Mouse (Mus musculus) CH12.LX (cell line): ENCODE data around the gene Marveld3. TPM values are rescaled to one million over a fixed set of nuclear protein-coding genes. Genes with fewer than 3 reads are reported as not detected.
A peak's percentile ranks its signal among the peaks of the same experiment; 100 is the strongest.

ENCODE experiments used
- DNase-seq: peaks from one replicate; pipeline ENCODE4 v3.0.0-alpha.2; 2013; ENCODE audit errors: extremely low read depth
- H3K27ac ChIP-seq: 2 replicates; pipeline ENCODE4 v1.5.1; 2012; ENCODE audit warnings: low read depth, mild to moderate bottlenecking, control low read depth, moderate library complexity; ENCODE audit not compliant: insufficient read depth
- H3K27me3 ChIP-seq: replicated peaks from 2 replicates; pipeline ENCODE3; 2012; ENCODE audit warnings: inconsistent platforms
- H3K36me3 ChIP-seq, 2 experiments: replicated peaks in 1 of 2; 2 replicates each; pipeline versions ENCODE3 to v1.6.1; 2012; ENCODE audit warnings: inconsistent platforms in 1 of 2, low read length in 1 of 2, mild to moderate bottlenecking in 1 of 2, mixed read lengths in 1 of 2, moderate library complexity in 1 of 2; ENCODE audit not compliant: control insufficient read depth in 1 of 2, insufficient read depth in 1 of 2
- H3K4me1 ChIP-seq, 2 experiments: 2 replicates each; pipeline ENCODE4 v1.6.1; 2012; ENCODE audit warnings: inconsistent platforms in 1 of 2, moderate library complexity in 1 of 2; ENCODE audit not compliant: insufficient read depth in 2 of 2, control insufficient read depth in 1 of 2
- H3K4me2 ChIP-seq: 2 replicates; pipeline ENCODE4 v1.6.1; 2012; ENCODE audit warnings: low read depth, mild to moderate bottlenecking, control low read depth; ENCODE audit not compliant: poor library complexity, insufficient read depth, severe bottlenecking
- H3K4me3 ChIP-seq, 3 experiments: fragments of 150-350 bp in 1 of 3; sonication (generic) in 1 of 3; replicated peaks in 1 of 3; 2 replicates each; pipeline versions ENCODE3 to v1.5.1; 2011 to 2012; ENCODE audit warnings: low read depth in 2 of 3, low read length in 2 of 3, mild to moderate bottlenecking in 2 of 3, moderate library complexity in 2 of 3, control low read depth in 1 of 3, improper control_type of control experiment in 1 of 3, inconsistent platforms in 1 of 3, mixed read lengths in 1 of 3; ENCODE audit not compliant: poor library complexity in 1 of 3
- H3K79me2 ChIP-seq: replicated peaks from 2 replicates; pipeline ENCODE4 v1.6.1; 2012; ENCODE audit warnings: mild to moderate bottlenecking, moderate library complexity; ENCODE audit not compliant: control insufficient read depth, poor library complexity, insufficient read depth, severe bottlenecking; ENCODE audit errors: extremely low read depth
- H3K9ac ChIP-seq: 2 replicates; pipeline ENCODE4 v1.6.1; 2012; ENCODE audit warnings: low read depth, mild to moderate bottlenecking, control low read depth, moderate library complexity; ENCODE audit not compliant: insufficient read depth
- H3K9me3 ChIP-seq: replicated peaks from 2 replicates; pipeline ENCODE3; 2012; ENCODE audit warnings: low read length, inconsistent platforms, mixed read lengths
- CHD2 ChIP-seq: IDR thresholded peaks from 2 replicates; pipeline ENCODE4 v1.6.1; 2011; ENCODE audit warnings: low read length, improper control_type of control experiment
- CTCF ChIP-seq, 2 experiments: IDR thresholded peaks in 1 of 2; conservative IDR thresholded peaks in 1 of 2; 2 replicates each; pipeline ENCODE4 v1.5.1; 2011 to 2012; ENCODE audit warnings: low read depth in 2 of 2, low read length in 2 of 2, improper control_type of control experiment in 1 of 2, inconsistent platforms in 1 of 2, mild to moderate bottlenecking in 1 of 2, moderate library complexity in 1 of 2
- EP300 ChIP-seq: IDR thresholded peaks from 2 replicates; pipeline ENCODE4 v1.6.1; 2011; ENCODE audit warnings: low read length, improper control_type of control experiment
- ETS1 ChIP-seq: conservative IDR thresholded peaks from 2 replicates; pipeline ENCODE4 v1.6.1; 2012; ENCODE audit warnings: low read depth, mild to moderate bottlenecking, inconsistent platforms, low read length, improper control_type of control experiment, moderate library complexity
- IRF4 ChIP-seq: IDR thresholded peaks from 2 replicates; pipeline ENCODE4 v1.6.1; 2014; ENCODE audit warnings: low read depth, mild to moderate bottlenecking, inconsistent platforms, low read length, improper control_type of control experiment
- KAT2A ChIP-seq: IDR thresholded peaks from 2 replicates; pipeline ENCODE4 v1.6.1; 2012; ENCODE audit warnings: low read length, improper control_type of control experiment, inconsistent platforms; ENCODE audit not compliant: insufficient replicate concordance
- MAFK ChIP-seq: IDR thresholded peaks from 2 replicates; pipeline ENCODE4 v1.6.1; 2011; ENCODE audit warnings: low read length, improper control_type of control experiment; ENCODE audit not compliant: insufficient replicate concordance
- MEF2A ChIP-seq: IDR thresholded peaks from 2 replicates; pipeline ENCODE4 v1.6.1; 2014; ENCODE audit warnings: low read depth, mild to moderate bottlenecking, inconsistent platforms, low read length, improper control_type of control experiment, borderline replicate concordance
- MYC ChIP-seq: IDR thresholded peaks from 2 replicates; pipeline ENCODE4 v1.6.1; 2011; ENCODE audit warnings: low read depth, mild to moderate bottlenecking, improper control_type of control experiment, low read length
- NELFE ChIP-seq: IDR thresholded peaks from 2 replicates; pipeline ENCODE4 v1.6.1; 2011; ENCODE audit warnings: low read depth, low read length, improper control_type of control experiment
- NRF1 ChIP-seq: IDR thresholded peaks from 2 replicates; pipeline ENCODE4 v1.6.1; 2014; ENCODE audit warnings: low read depth, mild to moderate bottlenecking, inconsistent platforms, low read length, improper control_type of control experiment, moderate library complexity
- PAX5 ChIP-seq: IDR thresholded peaks from 2 replicates; pipeline ENCODE4 v1.6.1; 2012; ENCODE audit warnings: low read length, inconsistent platforms, mixed read lengths
- RAD21 ChIP-seq: IDR thresholded peaks from 2 replicates; pipeline ENCODE4 v1.6.1; 2011; ENCODE audit warnings: low read depth, mild to moderate bottlenecking, low read length, improper control_type of control experiment, moderate library complexity
- SIN3A ChIP-seq: IDR thresholded peaks from 2 replicates; pipeline ENCODE4 v1.6.1; 2012; ENCODE audit warnings: low read length, improper control_type of control experiment, inconsistent platforms
- SMC3 ChIP-seq: IDR thresholded peaks from 2 replicates; pipeline ENCODE4 v1.6.1; 2011; ENCODE audit warnings: low read depth, low read length, improper control_type of control experiment
- TCF12 ChIP-seq: IDR thresholded peaks from 2 replicates; pipeline ENCODE4 v1.6.1; 2014; ENCODE audit warnings: low read depth, mild to moderate bottlenecking, inconsistent platforms, low read length, improper control_type of control experiment
- UBTF ChIP-seq: IDR thresholded peaks from 2 replicates; pipeline ENCODE4 v1.6.1; 2012; ENCODE audit warnings: low read depth, mild to moderate bottlenecking, inconsistent platforms, low read length, improper control_type of control experiment, moderate library complexity
- USF2 ChIP-seq: conservative IDR thresholded peaks from 2 replicates; pipeline ENCODE4 v1.6.1; 2011; ENCODE audit warnings: low read depth, low read length, improper control_type of control experiment
- ZC3H11A ChIP-seq: IDR thresholded peaks from 2 replicates; pipeline ENCODE4 v1.6.1; 2012; ENCODE audit warnings: low read depth, mild to moderate bottlenecking, inconsistent platforms, low read length, improper control_type of control experiment
- ZMIZ1 ChIP-seq: IDR thresholded peaks from 2 replicates; pipeline ENCODE4 v1.6.1; 2012; ENCODE audit warnings: low read depth, mild to moderate bottlenecking, inconsistent platforms, low read length, improper control_type of control experiment
- ZNF384 ChIP-seq: IDR thresholded peaks from 2 replicates; pipeline ENCODE4 v1.6.1; 2012; ENCODE audit warnings: low read depth, low read length, improper control_type of control experiment, inconsistent platforms
- dilution Hi-C: fragments of 300-500 bp; cut with MboI; formaldehyde crosslinking; loops from 2 replicates; pipeline ENCODE4 v1.14.3; 2020; ENCODE audit warnings: low sequenced_read_pairs; ENCODE audit not compliant: extremely low pct_unique_long_range_greater_than_20kb, extremely low pct_ligation_motif_present
- in situ Hi-C: fragments of 300-500 bp; cut with MboI; formaldehyde crosslinking; loops from 3 replicates; pipeline ENCODE4 v1.14.3; 2019; ENCODE audit warnings: low sequenced_read_pairs, low pct_ligation_motif_present, low pct_unique_long_range_greater_than_20kb, mixed read lengths
- polyA plus RNA-seq: library from polyadenylated mRNA; unstranded; fragments of >175 nt; gene quantifications from 2 replicates; pipeline ENCODE4 v1.2.1, GENCODE M21; 2012; ENCODE audit warnings: low read depth; ENCODE audit not compliant: insufficient read length
- total RNA-seq, 2 experiments: library from RNA; depleted of rRNA; stranded (reverse); fragments of 300-350 nt in 1 of 2; fragments of >200 nt in 1 of 2; gene quantifications; 2 replicates each; pipeline ENCODE4 v1.2.3; 2012 to 2014

Gene Marveld3
- total and polyA plus RNA-seq, 3 experiments, result not detected

- dilution Hi-C loops (no loop called here), in situ Hi-C loops (loop anchor here (5.0 kb wide), 1 partner anchor 68 kb away; no protein-coding TSS in a partner anchor)
- H3K27ac ChIP-seq, result no peak overlapping the region
- no peak overlapping the region for H3K4me2 ChIP-seq
- H3K9ac ChIP-seq, result no peak overlapping the region
- no peaks in the 10 kb centered on the region; a peak in 1 of 4 replicates for H3K4me1 ChIP-seq
- no peak overlapping the region for H3K4me3 ChIP-seq
- H3K79me2 ChIP-seq, result no peaks in the 10 kb centered on the region
- H3K36me3 ChIP-seq, result peaks cover 10 to 74% of the 10 kb centered on the region in 2 experiments
- TF ChIP-seq NRF1 (no peak), MYC (no peak), KAT2A (no peak), NELFE (no peak), IRF4 (no peak), ZC3H11A (no peak), PAX5 (no peak), ETS1 (no peak), ZMIZ1 (no peak), CHD2 (no peak), UBTF (no peak), ZNF384 (no peak), MEF2A (no peak), TCF12 (no peak), EP300 (no peak), USF2 (no peak)
- H3K27me3 ChIP-seq, result no peaks in the 10 kb centered on the region
- no peaks in the 10 kb centered on the region for H3K9me3 ChIP-seq
- DNase-seq, result no peak
These were observed 41.3 kb downstream of the Marveld3 start for GRCm38 (mm10) chr8:109920406-109921390.

DNA sequence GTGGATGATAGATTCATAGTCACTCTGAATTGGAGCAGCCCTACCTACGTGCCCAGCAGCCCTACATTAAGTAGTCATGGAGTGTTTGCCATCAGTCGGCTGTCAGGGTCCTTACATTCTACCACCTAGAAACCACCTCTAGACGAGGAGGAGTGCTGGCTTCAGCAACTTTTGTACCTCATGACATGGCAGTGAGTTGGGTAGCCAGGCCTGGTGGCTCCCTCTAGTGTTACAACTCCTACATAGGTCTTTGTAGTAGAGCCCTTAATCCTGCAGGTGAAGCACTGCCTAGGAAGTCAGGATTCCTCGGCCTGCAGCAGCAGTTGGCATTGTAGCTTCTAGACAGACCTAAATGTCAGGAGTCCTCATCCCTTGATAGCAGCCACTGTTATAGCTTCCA is 44.7 kb downstream of the Marveld3 start:
- Histone ChIP-seq H3K79me2 (no peaks in the 10 kb centered on the region), H3K27me3 (no peaks in the 10 kb centered on the region), H3K27ac (no peak overlapping the region), H3K36me3 (peaks cover 13 to 86% of the 10 kb centered on the region in 2 experiments), H3K4me2 (no peak overlapping the region), H3K4me1 (no peaks in the 10 kb centered on the region; a peak in 1 of 4 replicates), H3K9ac (no peak overlapping the region), H3K4me3 (no peak overlapping the region), H3K9me3 (no peaks in the 10 kb centered on the region)
- TF ChIP-seq KAT2A (no peak), NELFE (peak; percentile 46; the same call in 1 of the 2 replicates), ZC3H11A (peak; percentile 69), CTCF (conservative IDR thresholded peaks at IDR 0.05 in 1 of 2, IDR thresholded peaks at IDR 0.05 in 1 of 2; ENCODE audit: low read depth in 2 of 2, low read length in 2 of 2) (peak; percentile 61 to 93; a peak in 3 of 4 replicates), MYC (peak; percentile 68; the same call in 1 of the 2 replicates), ZMIZ1 (no peak), USF2 (no peak), RAD21 (peak; percentile 87), SIN3A (0 out of 2 replicates have a peak, but pooled peaks have one; percentile 34), MAFK (peak; percentile 80), SMC3 (peak; percentile 94)
- in situ Hi-C loops, result no loop called here
- DNase-seq, result peak; percentile 65
- dilution Hi-C loops, result no loop called here
